In the genomic region with DNA sequence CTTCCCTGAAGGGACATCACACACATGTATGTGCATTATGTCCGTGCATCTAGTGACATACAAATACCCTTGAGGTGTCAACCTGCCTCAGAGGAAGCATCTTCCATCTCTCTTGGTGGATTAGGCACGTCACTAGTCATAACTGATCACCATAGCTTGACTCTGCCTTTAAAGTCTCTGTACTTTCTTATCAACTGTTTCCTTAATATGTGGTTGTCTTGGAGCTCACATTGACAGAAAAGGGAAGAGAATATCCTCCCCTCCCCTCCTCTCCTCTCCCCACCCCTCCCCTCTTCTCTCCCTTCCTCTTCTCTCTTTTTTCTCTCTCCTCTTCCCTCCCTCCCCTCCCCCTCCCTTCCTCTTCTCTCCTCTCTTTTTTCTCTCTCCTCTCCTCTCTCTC, we compare ENCODE assay signal across 15 mouse cellular contexts.
"Had no signal": no experiment of that assay in that cellular context is flagged by ENCODE, and none has a peak within 500 bp of the region (broad histone marks: within the 10 kb centered on the region; RNA-seq: fewer than 3 reads in every experiment).

No protein-coding gene starts in this region.

- H3K9me3 ChIP-seq: neural tube, embryonic 13.5 days; neural tube, embryonic 15.5 days; stomach, embryonic 15.5 days had no signal

- DNase-seq: retina, postnatal 1 day; right cerebral cortex, adult 18-20 months; right cerebral cortex, postnatal 25 days; right cerebral cortex, postnatal 4 days; spleen, adult 18-20 months; thymus, adult 18-20 months; thymus, adult 2 months; thymus, postnatal 14 days; thymus, postnatal 25 days; thymus, postnatal 36 days; thymus, postnatal 4 days had no signal

- H3K4me3 ChIP-seq: neural tube, embryonic 13.5 days; neural tube, embryonic 15.5 days; stomach, embryonic 15.5 days had no signal

- H3K36me3 ChIP-seq: neural tube, embryonic 13.5 days; neural tube, embryonic 15.5 days; stomach, embryonic 15.5 days had no signal

- H3K27ac ChIP-seq: neural tube, embryonic 13.5 days; neural tube, embryonic 15.5 days; stomach, embryonic 15.5 days; stomach, postnatal 0 days had no signal

- H3K4me2 ChIP-seq: neural tube, embryonic 13.5 days; neural tube, embryonic 15.5 days; stomach, embryonic 15.5 days had no signal

- H3K4me1 ChIP-seq: stomach, embryonic 15.5 days had no signal

- H3K9ac ChIP-seq: neural tube, embryonic 13.5 days; neural tube, embryonic 15.5 days; stomach, embryonic 15.5 days had no signal

- H3K27me3 ChIP-seq: neural tube, embryonic 13.5 days; neural tube, embryonic 15.5 days; stomach, embryonic 15.5 days had no signal
